Mouse (Mus musculus): ENCODE data around the gene Cldn14. TPM values are rescaled to one million over a fixed set of nuclear protein-coding genes. Genes with fewer than 3 reads are reported as not detected.
"Not testable (repeated sequence)": the region's sequence is repeated elsewhere in the genome, so short reads cannot be mapped to it uniquely, and the experiment has no call there.

The Cldn14 gene
- polyA plus RNA-seq, 1 experiment from 2014 or later: 0.21 TPM

DNA sequence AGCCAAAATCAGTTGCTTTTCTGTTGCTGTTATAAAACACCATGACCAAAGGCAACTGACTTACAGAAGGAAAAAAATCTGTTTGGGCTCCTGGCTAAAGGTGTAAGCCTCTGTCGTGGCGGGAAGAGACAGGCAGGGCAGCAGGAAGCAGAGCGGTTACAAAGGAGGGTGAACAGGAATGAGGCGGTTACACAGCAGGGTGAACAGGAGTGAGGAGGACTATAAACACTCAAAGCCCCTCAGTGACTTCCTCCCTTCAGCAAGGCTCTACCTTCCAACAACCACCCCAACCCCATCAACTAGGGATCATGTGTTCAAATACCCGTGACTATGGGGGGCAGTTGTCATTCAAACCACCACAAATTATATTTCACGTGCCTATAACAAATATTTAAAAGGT lies 5.2 kb downstream of the Cldn14 start:
- Histone ChIP-seq H3K9ac (no peak overlapping the region), H3K9me3 (replicated peaks) (no peaks in the 10 kb centered on the region), H3K4me2 (no peak overlapping the region), H3K27ac (no peak overlapping the region), H3K27me3 (peaks cover 18% of the 10 kb centered on the region), H3K4me3 (replicated peaks) (no peak overlapping the region), H3K4me1 (peaks cover 26% of the 10 kb centered on the region), H3K36me3 (no peaks in the 10 kb centered on the region)
- WGBS: 85% methylated on average over 6 of the region's 6 CpGs
- ATAC-seq (replicated peaks; ENCODE audit: low FRiP score): no peak

DNA sequence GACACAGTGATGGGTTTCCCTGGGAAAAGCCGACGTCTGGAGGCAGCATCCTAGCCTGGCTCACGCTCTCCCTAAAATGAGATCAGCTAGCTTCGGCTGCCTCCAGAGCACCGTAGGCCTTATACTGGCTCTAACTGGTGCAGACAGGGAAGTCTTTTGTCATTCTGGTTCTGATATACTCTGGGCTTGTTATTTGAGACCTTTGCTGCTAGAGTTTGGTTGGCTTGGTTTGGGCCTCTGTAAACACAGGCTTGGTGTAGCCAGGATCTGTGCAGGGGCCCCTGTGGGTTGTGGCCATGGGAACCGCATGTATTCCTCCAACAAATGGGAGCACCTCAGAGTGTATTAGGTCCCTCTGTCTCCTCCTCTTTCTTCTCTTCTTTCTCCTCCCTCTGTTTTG lies 7.3 kb downstream of the Cldn14 start:
- H3K4me2 ChIP-seq: no peak overlapping the region
- no peaks in the 10 kb centered on the region for H3K36me3 ChIP-seq
- peaks cover 11% of the 10 kb centered on the region for H3K27me3 ChIP-seq
- H3K4me1 ChIP-seq: peaks cover 12% of the 10 kb centered on the region
- WGBS: 78% methylated on average over 6 of the region's 6 CpGs
- H3K9ac ChIP-seq: no peak overlapping the region
- H3K27ac ChIP-seq: no peak overlapping the region
- no peak for ATAC-seq (replicated peaks; ENCODE audit: low FRiP score)
- H3K9me3 ChIP-seq (replicated peaks): no peaks in the 10 kb centered on the region
- no peak overlapping the region for H3K4me3 ChIP-seq (replicated peaks)

DNA sequence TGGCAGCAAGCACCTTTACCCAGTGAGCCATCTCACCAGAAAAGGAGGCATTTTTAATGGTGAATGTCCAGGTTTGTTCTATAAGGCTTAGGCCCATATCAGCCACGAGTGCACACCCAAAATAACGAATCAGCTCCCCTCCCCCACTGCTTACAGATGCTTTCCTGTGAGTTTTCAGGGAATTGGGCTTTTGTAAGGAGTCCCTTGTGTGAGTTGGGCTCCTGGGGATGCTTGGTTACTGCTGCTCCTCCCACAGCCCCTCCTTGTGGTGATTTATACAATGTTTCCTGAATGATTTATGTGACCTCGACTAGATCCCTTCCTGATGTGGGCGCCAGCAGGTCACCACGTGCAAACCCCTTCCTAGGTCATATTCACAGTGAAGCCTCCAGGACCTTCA lies 9.7 kb downstream of the Cldn14 start:
- no peaks in the 10 kb centered on the region for H3K27me3 ChIP-seq
- WGBS: 17% methylated on average over 5 of the region's 5 CpGs
- ATAC-seq (replicated peaks; ENCODE audit: low FRiP score): no peak

DNA sequence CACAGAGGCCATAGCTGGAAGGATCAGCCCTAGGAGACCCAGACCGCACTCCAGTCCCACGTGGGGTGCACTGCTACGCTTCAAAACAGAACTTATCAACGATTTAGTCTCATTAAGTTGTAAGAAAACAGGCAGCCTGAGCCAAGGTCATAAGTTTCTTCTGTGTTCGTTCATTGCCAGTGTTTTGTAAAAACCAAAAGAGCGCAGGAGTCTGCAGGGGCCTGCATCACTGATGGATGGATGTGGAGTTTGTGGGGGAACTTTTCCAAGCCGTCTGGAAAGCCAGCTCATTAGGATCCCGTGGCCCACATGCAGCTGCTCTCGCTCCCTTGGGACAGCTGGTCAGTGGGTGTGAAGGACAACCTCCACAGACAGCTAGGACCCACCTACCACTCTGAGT lies 25.1 kb downstream of the Cldn14 start:
- Histone ChIP-seq H3K27ac (no peak overlapping the region), H3K9me3 (replicated peaks) (no peaks in the 10 kb centered on the region), H3K27me3 (0 out of 2 replicates have a peak, but pooled peaks cover 4% of the 10 kb centered on the region), H3K4me1 (0 out of 2 replicates have a peak, but pooled peaks cover 2% of the 10 kb centered on the region), H3K36me3 (no peaks in the 10 kb centered on the region), H3K9ac (no peak overlapping the region), H3K4me3 (replicated peaks) (no peak overlapping the region), H3K4me2 (no peak overlapping the region)
- ATAC-seq (replicated peaks; ENCODE audit: low FRiP score): no peak
- WGBS: 64% methylated on average over 9 of the region's 9 CpGs

More for the DNA sequence above, 9.7 kb downstream of the Cldn14 start:
- Histone ChIP-seq H3K4me3 (replicated peaks) (no peak overlapping the region), H3K27ac (no peak overlapping the region), H3K9me3 (replicated peaks) (no peaks in the 10 kb centered on the region), H3K9ac (no peak overlapping the region), H3K4me2 (no peak overlapping the region), H3K36me3 (no peaks in the 10 kb centered on the region), H3K4me1 (peaks cover 14% of the 10 kb centered on the region)

DNA sequence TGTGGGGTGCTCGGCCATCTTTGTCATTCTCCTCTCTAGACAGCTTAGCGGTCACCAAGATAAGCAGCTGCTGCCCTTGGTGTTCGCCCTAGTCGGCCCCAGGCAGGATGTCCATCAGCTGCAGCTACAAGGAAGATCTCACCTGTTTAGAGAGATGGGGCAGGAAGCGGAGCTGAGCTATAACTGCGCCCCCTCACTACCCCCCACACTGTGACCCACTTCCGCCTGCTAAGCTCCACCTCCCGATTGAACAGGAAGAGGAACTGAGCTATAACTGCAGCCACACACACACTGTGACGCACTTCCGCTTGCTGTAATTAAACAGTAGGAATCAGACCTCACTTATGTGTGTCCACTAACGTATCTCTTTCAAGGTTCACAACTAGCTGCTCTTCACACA lies 26.3 kb downstream of the Cldn14 start:
- 85% methylated on average over 11 of the region's 11 CpGs for WGBS

DNA sequence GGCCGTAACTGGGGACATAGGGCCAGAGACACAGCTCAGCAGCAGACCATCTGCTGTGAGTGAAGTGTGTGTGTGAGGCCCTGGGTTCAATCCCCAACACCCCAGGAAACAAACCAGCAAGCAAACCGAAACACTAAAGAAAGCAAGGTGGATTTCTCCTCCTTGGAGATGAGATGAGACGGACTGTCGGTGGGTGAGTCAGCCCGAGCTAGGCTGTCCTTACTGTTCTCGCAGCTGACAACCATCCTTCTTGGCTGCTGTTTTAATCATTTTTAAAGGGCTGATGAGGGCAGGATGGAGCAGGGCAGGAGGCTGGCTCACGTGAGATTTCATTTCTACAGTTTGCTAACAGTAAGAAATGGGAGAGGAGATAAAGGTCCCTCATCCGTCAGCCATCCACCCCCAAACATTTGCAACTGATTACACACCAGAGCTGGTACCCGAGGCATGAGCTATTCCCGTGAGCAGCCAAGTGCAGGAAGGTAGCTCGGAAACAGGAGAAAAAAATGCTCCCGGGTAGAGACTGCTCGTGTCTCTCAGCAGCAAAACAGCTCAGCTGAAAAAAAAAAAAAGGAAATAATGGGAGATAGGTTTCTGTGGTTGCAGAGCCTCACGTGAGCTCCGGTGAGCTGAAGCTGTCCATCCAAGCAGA lies 27.3 kb downstream of the Cldn14 start:
- Histone ChIP-seq H3K27me3 (0 out of 2 replicates have a peak, but pooled peaks cover 4% of the 10 kb centered on the region), H3K4me1 (0 out of 2 replicates have a peak, but pooled peaks cover 2% of the 10 kb centered on the region), H3K9me3 (replicated peaks) (no peaks in the 10 kb centered on the region; the same call in 1 of the 2 replicates), H3K9ac (no peak overlapping the region), H3K27ac (no peak overlapping the region), H3K4me3 (replicated peaks) (no peak overlapping the region), H3K36me3 (no peaks in the 10 kb centered on the region), H3K4me2 (no peak overlapping the region)
- WGBS: 67% methylated on average over 15 of the region's 15 CpGs
- no peak for ATAC-seq (replicated peaks; ENCODE audit: low FRiP score)

More for the DNA sequence above, 26.3 kb downstream of the Cldn14 start:
- Histone ChIP-seq H3K36me3 (no peaks in the 10 kb centered on the region), H3K27me3 (0 out of 2 replicates have a peak, but pooled peaks cover 4% of the 10 kb centered on the region), H3K9ac (no peak overlapping the region), H3K4me2 (no peak overlapping the region), H3K27ac (no peak overlapping the region), H3K4me1 (0 out of 2 replicates have a peak, but pooled peaks cover 2% of the 10 kb centered on the region), H3K4me3 (replicated peaks) (no peak overlapping the region), H3K9me3 (replicated peaks) (no peaks in the 10 kb centered on the region)
- no peak for ATAC-seq (replicated peaks; ENCODE audit: low FRiP score)

DNA sequence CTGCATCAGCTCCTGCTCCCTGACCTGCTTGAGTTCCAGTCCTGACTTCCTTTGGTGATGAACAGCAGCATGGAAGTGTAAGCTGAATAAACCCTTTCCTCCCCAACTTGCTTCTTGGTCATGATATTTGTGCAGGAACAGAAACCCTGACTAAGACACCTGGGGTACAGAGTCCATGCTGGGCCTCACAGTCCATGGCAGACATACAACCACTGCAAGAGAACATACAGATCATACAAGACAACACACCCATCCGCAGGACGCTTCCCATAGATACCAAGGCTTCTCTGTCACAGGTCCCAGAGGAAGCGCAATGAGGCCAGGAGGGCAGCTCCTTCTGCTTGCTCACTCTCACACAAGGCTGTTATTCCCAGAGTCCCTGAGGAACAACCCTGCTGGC lies 28.3 kb downstream of the Cldn14 start:
- H3K9me3 ChIP-seq (replicated peaks); H3K36me3 ChIP-seq; H3K27me3 ChIP-seq; H3K4me1 ChIP-seq; H3K4me2 ChIP-seq; H3K27ac ChIP-seq; H3K4me3 ChIP-seq (replicated peaks); H3K9ac ChIP-seq; ATAC-seq (replicated peaks; ENCODE audit: low FRiP score): not testable (repeated sequence)
- WGBS: 87% methylated on average over 3 of the region's 3 CpGs

DNA sequence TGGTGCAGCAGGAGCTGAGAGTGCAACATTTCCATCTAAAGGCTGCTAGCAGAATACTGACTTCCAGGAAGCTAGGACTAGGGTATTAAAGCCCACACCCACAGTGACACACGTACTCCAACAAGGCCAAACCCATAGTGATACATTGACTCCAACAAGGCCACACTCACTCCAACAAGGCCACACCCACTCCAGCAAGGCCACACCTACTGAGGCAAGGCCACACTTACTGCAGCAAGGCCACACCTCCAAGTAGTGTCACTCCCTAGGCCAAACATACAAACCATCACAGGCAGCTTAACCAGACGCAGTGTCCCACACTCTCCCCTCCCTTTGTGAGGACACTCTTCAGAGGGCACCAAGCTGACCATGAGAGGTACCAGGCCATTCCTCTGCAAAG lies 29.3 kb downstream of the Cldn14 start:
- Histone ChIP-seq H3K27ac (no peak overlapping the region), H3K4me1 (0 out of 2 replicates have a peak, but pooled peaks cover 2% of the 10 kb centered on the region), H3K4me3 (replicated peaks) (no peak overlapping the region), H3K9me3 (replicated peaks) (no peaks in the 10 kb centered on the region; the same call in 1 of the 2 replicates), H3K36me3 (no peaks in the 10 kb centered on the region), H3K27me3 (0 out of 2 replicates have a peak, but pooled peaks cover 4% of the 10 kb centered on the region), H3K4me2 (no peak overlapping the region), H3K9ac (no peak overlapping the region)
- ATAC-seq (replicated peaks; ENCODE audit: low FRiP score): no peak
- WGBS: 83% methylated on average over 2 of the region's 2 CpGs

DNA sequence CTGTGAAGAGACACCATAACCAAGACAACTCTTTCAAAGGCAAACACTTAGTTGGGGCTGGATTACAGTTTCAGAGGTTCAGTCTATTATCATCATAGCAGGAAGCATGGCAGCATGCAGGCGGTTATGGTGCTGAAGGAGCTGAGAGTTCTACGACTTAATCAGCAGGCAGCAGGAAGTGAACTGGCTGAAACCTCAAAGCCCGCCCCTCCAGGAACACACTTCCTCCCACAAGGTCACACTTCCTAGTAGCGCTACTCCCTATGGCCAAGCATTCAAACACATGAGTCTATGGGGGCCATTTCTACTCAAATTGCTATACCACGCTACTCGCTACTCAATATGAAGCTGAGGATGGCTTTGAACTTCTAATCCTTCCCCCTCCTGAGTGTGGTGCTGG lies 31.1 kb downstream of the Cldn14 start:
- H3K4me1 ChIP-seq: peaks cover 14% of the 10 kb centered on the region; the same call in 1 of the 2 replicates
- H3K4me3 ChIP-seq (replicated peaks): no peak overlapping the region
- H3K9me3 ChIP-seq (replicated peaks): no peaks in the 10 kb centered on the region; the same call in 1 of the 2 replicates
- H3K27ac ChIP-seq: no peak overlapping the region
- WGBS: 90% methylated on average over 6 of the region's 6 CpGs
- no peaks in the 10 kb centered on the region for H3K36me3 ChIP-seq
- no peak for ATAC-seq (replicated peaks; ENCODE audit: low FRiP score)
- 0 out of 2 replicates have a peak, but pooled peaks cover 7% of the 10 kb centered on the region for H3K27me3 ChIP-seq
- no peak overlapping the region for H3K9ac ChIP-seq
- H3K4me2 ChIP-seq: no peak overlapping the region

DNA sequence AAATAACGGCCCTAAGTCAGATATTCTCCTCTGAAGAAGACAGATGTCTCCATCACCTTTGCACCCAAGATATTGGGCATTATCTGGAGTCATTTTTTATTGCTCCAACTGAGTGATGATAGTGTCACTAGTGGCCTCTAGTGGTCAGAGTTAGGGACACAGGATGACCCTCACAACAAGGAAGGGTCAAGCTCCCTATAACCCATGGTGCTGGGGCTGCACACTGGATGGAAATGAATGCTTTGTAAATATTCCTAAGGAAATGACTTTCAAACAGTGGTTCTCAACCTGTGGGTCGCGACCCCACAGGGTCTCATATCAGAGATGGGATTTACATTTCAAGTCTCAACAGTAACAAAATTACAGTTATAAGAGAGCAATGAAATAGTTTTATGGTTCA lies 31.7 kb downstream of the Cldn14 start:
- no peaks in the 10 kb centered on the region for H3K36me3 ChIP-seq
- 54% methylated on average over 3 of the region's 3 CpGs for WGBS
- peaks cover 14% of the 10 kb centered on the region; the same call in 1 of the 2 replicates for H3K4me1 ChIP-seq
- H3K4me2 ChIP-seq: no peak overlapping the region
- H3K9me3 ChIP-seq (replicated peaks): no peaks in the 10 kb centered on the region; the same call in 1 of the 2 replicates
- H3K4me3 ChIP-seq (replicated peaks): no peak overlapping the region
- no peak overlapping the region for H3K27ac ChIP-seq
- no peak overlapping the region for H3K9ac ChIP-seq
- no peak for ATAC-seq (replicated peaks; ENCODE audit: low FRiP score)
- 0 out of 2 replicates have a peak, but pooled peaks cover 8% of the 10 kb centered on the region for H3K27me3 ChIP-seq

DNA sequence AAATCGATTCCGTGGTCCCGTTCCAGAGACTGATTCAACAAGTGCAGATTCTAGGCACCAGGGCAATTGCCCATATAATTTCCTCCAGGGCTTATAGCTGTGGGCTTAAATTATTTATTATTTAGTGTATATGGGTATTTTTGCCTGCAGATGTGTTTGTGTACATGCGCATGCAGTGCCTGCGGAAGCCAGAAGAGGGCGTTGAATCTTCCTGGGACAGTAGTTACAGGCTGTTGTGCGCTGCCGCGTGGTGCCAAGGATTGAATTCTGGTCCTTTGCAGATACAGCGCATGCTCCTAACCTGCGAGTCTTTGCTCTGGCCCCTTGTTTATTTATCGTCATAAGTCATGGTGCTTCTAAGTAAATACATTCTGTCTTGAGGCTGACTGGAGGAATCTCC lies 33.2 kb downstream of the Cldn14 start:
- Histone ChIP-seq H3K36me3 (no peaks in the 10 kb centered on the region), H3K27ac (no peak overlapping the region), H3K4me3 (replicated peaks) (no peak overlapping the region), H3K9ac (no peak overlapping the region), H3K4me2 (no peak overlapping the region), H3K27me3 (peaks cover 21% of the 10 kb centered on the region), H3K4me1 (peaks cover 11% of the 10 kb centered on the region; the same call in 1 of the 2 replicates), H3K9me3 (replicated peaks) (no peaks in the 10 kb centered on the region; the same call in 1 of the 2 replicates)
- ATAC-seq (replicated peaks; ENCODE audit: low FRiP score): no peak
- 82% methylated on average over 12 of the region's 12 CpGs for WGBS

DNA sequence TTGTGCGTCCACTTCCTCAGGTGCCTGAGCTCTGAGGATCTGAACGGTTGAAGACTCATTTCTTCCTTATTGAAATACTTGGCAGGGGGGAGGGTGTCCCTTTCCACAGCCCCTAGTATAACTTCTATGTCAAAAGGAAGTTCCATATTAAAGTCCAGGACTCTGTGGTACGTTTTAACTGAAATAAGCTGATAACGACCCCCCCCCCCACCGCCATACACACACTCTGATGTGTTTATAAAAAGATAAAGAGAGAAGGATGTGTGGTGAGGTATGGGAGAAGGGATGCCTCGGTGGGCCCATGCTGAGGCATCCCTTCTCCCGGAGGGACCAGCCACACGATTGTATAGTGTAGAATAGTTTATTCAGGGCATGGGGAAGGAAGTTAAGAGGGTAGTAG lies 34.4 kb downstream of the Cldn14 start:
- H3K4me3 ChIP-seq (replicated peaks): no peak overlapping the region
- H3K4me2 ChIP-seq: peak overlapping the region; percentile 55; the same call in 1 of the 2 replicates
- 74% methylated on average over 8 of the region's 8 CpGs for WGBS

More for the DNA sequence above, 34.4 kb downstream of the Cldn14 start:
- no peak overlapping the region for H3K9ac ChIP-seq
- peaks cover 33% of the 10 kb centered on the region for H3K27me3 ChIP-seq
- no peak overlapping the region for H3K27ac ChIP-seq
- ATAC-seq (replicated peaks; ENCODE audit: low FRiP score): no peak
- H3K4me1 ChIP-seq: peaks cover 11% of the 10 kb centered on the region; the same call in 1 of the 2 replicates
- no peaks in the 10 kb centered on the region for H3K36me3 ChIP-seq
- H3K9me3 ChIP-seq (replicated peaks): no peaks in the 10 kb centered on the region; the same call in 1 of the 2 replicates

All from kidney, embryonic 15.5 days (tissue).